ENCODE assay signal across 15 mouse cellular contexts in the genomic region with DNA sequence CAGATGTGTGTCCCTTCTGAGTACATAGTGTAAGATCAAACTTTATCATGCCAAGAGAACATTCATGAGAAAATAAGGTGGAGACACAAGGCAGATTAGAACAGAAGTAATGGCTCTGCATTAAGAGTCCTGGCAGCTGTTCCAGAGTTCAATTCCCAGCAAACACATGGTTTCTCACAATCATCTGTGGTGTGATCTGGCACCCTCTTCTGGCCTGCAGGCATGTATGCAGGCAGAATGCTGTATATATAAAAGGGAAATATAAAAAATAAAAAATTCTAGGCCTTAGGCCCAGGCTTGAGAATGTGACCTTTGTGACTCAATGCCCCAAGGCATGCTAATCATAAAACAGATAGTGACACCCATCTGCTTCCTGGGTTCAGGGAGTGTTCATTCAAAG.
DNase-seq lines count a peak whose midpoint lies in the region; ATAC-seq and TF ChIP-seq lines count a peak whose summit lies in the region.
"Had no signal": no experiment of that assay in that cellular context is flagged by ENCODE, and none has a peak within 500 bp of the region (broad histone marks: within the 10 kb centered on the region; RNA-seq: fewer than 3 reads in every experiment).

No protein-coding gene starts in this region.

- no peaks in the 10 kb centered on the region for H3K9me3 ChIP-seq in forebrain, postnatal 0 days (ENCODE audit: low read length)
- H3K9me3 ChIP-seq in forebrain, embryonic 16.5 days (ENCODE audit: control insufficient read depth, low read length): no peaks in the 10 kb centered on the region
- no peaks in the 10 kb centered on the region for H3K9me3 ChIP-seq in lung, embryonic 14.5 days (ENCODE audit: low read depth, low read length)
- H3K9me3 ChIP-seq: hindbrain, embryonic 15.5 days; neural tube, embryonic 13.5 days had no signal

- H3K4me2 ChIP-seq in forebrain, postnatal 0 days (ENCODE audit: low read depth): no peak overlapping the region
- no peak overlapping the region for H3K4me2 ChIP-seq in forebrain, embryonic 16.5 days (ENCODE audit: low read length)
- no peak overlapping the region for H3K4me2 ChIP-seq in lung, embryonic 14.5 days
- H3K4me2 ChIP-seq: hindbrain, embryonic 15.5 days; neural tube, embryonic 13.5 days had no signal

- no peak overlapping the region for H3K9ac ChIP-seq in forebrain, postnatal 0 days
- H3K9ac ChIP-seq in forebrain, embryonic 16.5 days (replicated peaks; ENCODE audit: low read depth, low read length): no peak overlapping the region
- no peak overlapping the region for H3K9ac ChIP-seq in lung, embryonic 14.5 days
- H3K9ac ChIP-seq: hindbrain, embryonic 15.5 days; liver, embryonic 14.5 days; neural tube, embryonic 13.5 days had no signal

- peak; percentile 36 for TF ChIP-seq CTCF in forebrain, postnatal 0 days (IDR thresholded peaks at IDR 0.05; ENCODE audit: low read depth)
- no peak for TF ChIP-seq CTCF in lung, embryonic 14.5 days (IDR thresholded peaks at IDR 0.05; ENCODE audit: low read depth)
- TF ChIP-seq CTCF in Patski (IDR thresholded peaks at IDR 0.05): peak; percentile 33

- no peaks in the 10 kb centered on the region for H3K27me3 ChIP-seq in forebrain, postnatal 0 days (ENCODE audit: insufficient read depth, low read length)
- no peaks in the 10 kb centered on the region for H3K27me3 ChIP-seq in forebrain, embryonic 16.5 days (replicated peaks; ENCODE audit: control insufficient read depth, insufficient read depth, low read length)
- no peaks in the 10 kb centered on the region for H3K27me3 ChIP-seq in lung, embryonic 14.5 days (ENCODE audit: insufficient read depth, low read length)
- peaks cover 4% of the 10 kb centered on the region for H3K27me3 ChIP-seq in Patski
- H3K27me3 ChIP-seq: hindbrain, embryonic 15.5 days; neural tube, embryonic 13.5 days had no signal

- H3K4me3 ChIP-seq in forebrain, postnatal 0 days (ENCODE audit: low read depth, low read length): no peak overlapping the region
- H3K4me3 ChIP-seq in forebrain, embryonic 16.5 days (replicated peaks; ENCODE audit: low read length): no peak overlapping the region
- H3K4me3 ChIP-seq in lung, embryonic 14.5 days (ENCODE audit: low read depth, low read length): no peak overlapping the region
- H3K4me3 ChIP-seq: erythroblast, embryonic 14.5 days; hindbrain, embryonic 15.5 days; neural tube, embryonic 13.5 days had no signal

- no peaks in the 10 kb centered on the region for H3K4me1 ChIP-seq in forebrain, postnatal 0 days (ENCODE audit: insufficient read depth)
- no peaks in the 10 kb centered on the region for H3K4me1 ChIP-seq in forebrain, embryonic 16.5 days (replicated peaks; ENCODE audit: control insufficient read depth, insufficient read depth, low read length)
- H3K4me1 ChIP-seq in lung, embryonic 14.5 days (ENCODE audit: insufficient read depth): no peaks in the 10 kb centered on the region
- H3K4me1 ChIP-seq: hindbrain, embryonic 15.5 days; neural tube, embryonic 13.5 days had no signal

- POLR2A ChIA-PET in Patski (lab: Charles Lee): no interaction called here

- no peak; the same call in 1 of the 2 replicates for ATAC-seq in forebrain, postnatal 0 days
- no peak for ATAC-seq in forebrain, embryonic 16.5 days
- ATAC-seq in lung, embryonic 14.5 days (ENCODE audit: insufficient read depth): no peak
- ATAC-seq in Patski: no peak
- ATAC-seq in megakaryocyte progenitor cell, adult 5-6 weeks (replicated peaks; ENCODE audit: poor library complexity): peak; percentile 35; the same call in 1 of the 2 replicates

- no peaks in the 10 kb centered on the region for H3K36me3 ChIP-seq in forebrain, postnatal 0 days (ENCODE audit: insufficient read depth)
- no peaks in the 10 kb centered on the region for H3K36me3 ChIP-seq in forebrain, embryonic 16.5 days (ENCODE audit: control insufficient read depth, insufficient read depth)
- no peaks in the 10 kb centered on the region for H3K36me3 ChIP-seq in lung, embryonic 14.5 days (ENCODE audit: insufficient read depth)
- H3K36me3 ChIP-seq: hindbrain, embryonic 15.5 days; neural tube, embryonic 13.5 days had no signal

- in situ Hi-C loops in Patski (cut with MboI; ENCODE audit: low pct_unique_long_range_greater_than_20kb): loop anchor here (10.0 kb wide), 1 partner anchor 788 kb away; no protein-coding TSS in a partner anchor

- H3K27ac ChIP-seq in forebrain, postnatal 0 days (ENCODE audit: low read depth, low read length): no peak overlapping the region
- H3K27ac ChIP-seq in forebrain, embryonic 16.5 days (ENCODE audit: low read length): no peak overlapping the region
- no peak overlapping the region for H3K27ac ChIP-seq in lung, embryonic 14.5 days (ENCODE audit: low read depth)
- H3K27ac ChIP-seq: hindbrain, embryonic 15.5 days; liver, embryonic 14.5 days; neural tube, embryonic 13.5 days had no signal

- CTCF ChIA-PET in Patski (lab: Charles Lee): interaction anchor here (0.9 to 1.5 kb wide), 3 partner anchors 16 to 26 kb away, joined by 3 to 4 read pairs (median 4); no protein-coding TSS in a partner anchor

- DNase-seq in forebrain, postnatal 0 days: peak; percentile 33
- DNase-seq in lung, embryonic 14.5 days: peak; percentile 2
- no peak for DNase-seq in lung, adult 18-20 months
- DNase-seq in Patski (ENCODE audit: low read depth, low spot score): no peak
- DNase-seq in right cerebral cortex, postnatal 25 days: no peak
- no peak for DNase-seq in ovary, adult 18-20 months (ENCODE audit: low spot score)
- DNase-seq: adrenal gland, postnatal 10 days; lung, postnatal 36 days; thymus, adult 18-20 months had no signal

Comparison
In these comparisons a context has a peak if more than half of its experiments do, and no peak if none do; other contexts are left out.
1. DNase-seq: peak in forebrain, postnatal 0 days (single experiment) and lung, embryonic 14.5 days (single experiment); none in lung, adult 18-20 months (0 of 2), Patski (single experiment), right cerebral cortex, postnatal 25 days (single experiment) and ovary, adult 18-20 months (single experiment).